Mouse (Mus musculus) spleen, adult 2 months (tissue): Measurements from ENCODE around the gene Plxdc1. TPM values are rescaled to one million over a fixed set of nuclear protein-coding genes. Genes with fewer than 3 reads are reported as not detected.

ENCODE experiments used
- DNase-seq, 2 experiments: peaks; one replicate each; pipeline versions ENCODE4 v3.0.0 to v3.0.0-alpha.2; 2012 to 2021; ENCODE audit warnings: low spot score in 2 of 2, low read depth in 1 of 2
- H3K27ac ChIP-seq: fragments of 200-500 bp; 2 replicates; pipeline ENCODE4 v1.5.1; 2012; ENCODE audit warnings: low read length, inconsistent platforms; ENCODE audit not compliant: insufficient read depth
- H3K27me3 ChIP-seq: fragments of 200-500 bp; 2 replicates; pipeline ENCODE4 v1.6.1; 2012; ENCODE audit warnings: mild to moderate bottlenecking, moderate library complexity, low read length, inconsistent platforms; ENCODE audit not compliant: control insufficient read depth, insufficient read depth
- H3K36me3 ChIP-seq: fragments of 200-500 bp; 2 replicates; pipeline ENCODE4 v1.6.1; 2012; ENCODE audit warnings: mild to moderate bottlenecking, low read length, inconsistent platforms; ENCODE audit not compliant: control insufficient read depth, insufficient read depth
- H3K4me1 ChIP-seq: fragments of 200-500 bp; 2 replicates; pipeline ENCODE4 v1.6.1; 2011; ENCODE audit warnings: inconsistent platforms; ENCODE audit not compliant: control insufficient read depth, insufficient read depth, insufficient read length
- H3K4me3 ChIP-seq: fragments of 200-500 bp; 2 replicates; pipeline ENCODE4 v1.5.1; 2011; ENCODE audit warnings: mild to moderate bottlenecking, inconsistent platforms; ENCODE audit not compliant: insufficient read depth, insufficient read length; ENCODE audit errors: extremely low read depth
- CTCF ChIP-seq: fragments of 200-500 bp; IDR thresholded peaks from 2 replicates; pipeline ENCODE4 v1.5.1; 2011; ENCODE audit warnings: mild to moderate bottlenecking, inconsistent platforms; ENCODE audit not compliant: insufficient read depth, insufficient read length, insufficient replicate concordance; ENCODE audit errors: extremely low read depth
- POLR2A ChIP-seq: fragments of 200-500 bp; IDR thresholded peaks from 2 replicates; pipeline ENCODE4 v1.6.1; 2011; ENCODE audit warnings: low read depth, low read length, inconsistent platforms
- WGBS: fragments of 180-500 bp; shearing (Covaris S2); methylation state at CpG from one replicate; pipeline ENCODE4 v1.1.7; 2018; 5-methylcytosine and 5-hydroxymethylcytosine counted together
- polyA plus RNA-seq: library from polyadenylated mRNA; depleted of rRNA; stranded (reverse); fragments of >200 nt; gene quantifications from 2 replicates; pipeline ENCODE4 v1.2.3, GENCODE M21; 2012

The Plxdc1 gene
- polyA plus RNA-seq, 1 experiment: 9.7 TPM

- 88% methylated on average over 4 of the region's 4 CpGs for WGBS
- DNase-seq: no peak
- H3K4me1 ChIP-seq: peaks cover 17% of the 10 kb centered on the region; the same call in 1 of the 2 replicates
- no peak overlapping the region for H3K4me3 ChIP-seq
- TF ChIP-seq POLR2A (no peak), CTCF (no peak)
- H3K27ac ChIP-seq: no peak overlapping the region
- no peaks in the 10 kb centered on the region for H3K27me3 ChIP-seq
- no peaks in the 10 kb centered on the region for H3K36me3 ChIP-seq
Observed at GRCm38 (mm10) chr11:98016824-98017223, 30.6 kb upstream of the Plxdc1 start.

- Histone ChIP-seq H3K36me3 (no peaks in the 10 kb centered on the region), H3K27ac (no peak overlapping the region), H3K27me3 (no peaks in the 10 kb centered on the region), H3K4me3 (no peak overlapping the region), H3K4me1 (peaks cover 13% of the 10 kb centered on the region; the same call in 1 of the 2 replicates)
- DNase-seq: no peak
- WGBS: 94% methylated on average over 5 of the region's 5 CpGs
- no peak for TF ChIP-seq CTCF
- no peak for TF ChIP-seq POLR2A
Observed at GRCm38 (mm10) chr11:98016177-98016576, 29.9 kb upstream of the Plxdc1 start.

GRCm38 (mm10) chr11:98012831-98013230 is 26.6 kb upstream of the Plxdc1 start:
- TF ChIP-seq CTCF (no peak), POLR2A (no peak)
- no peak overlapping the region for H3K27ac ChIP-seq
- H3K4me1 ChIP-seq: peaks cover 3% of the 10 kb centered on the region; the same call in 1 of the 2 replicates
- no peak overlapping the region for H3K4me3 ChIP-seq
- WGBS: 91% methylated on average over 10 of the region's 10 CpGs
- DNase-seq: no peak
- H3K27me3 ChIP-seq: no peaks in the 10 kb centered on the region
- H3K36me3 ChIP-seq: no peaks in the 10 kb centered on the region

GRCm38 (mm10) chr11:98011716-98012115 is 25.5 kb upstream of the Plxdc1 start:
- no peak for DNase-seq
- Histone ChIP-seq H3K4me1 (peaks cover 3% of the 10 kb centered on the region; the same call in 1 of the 2 replicates), H3K27me3 (no peaks in the 10 kb centered on the region), H3K4me3 (no peak overlapping the region), H3K27ac (no peak overlapping the region), H3K36me3 (no peaks in the 10 kb centered on the region)
- TF ChIP-seq POLR2A: no peak
- no peak for TF ChIP-seq CTCF
- 82% methylated on average over 9 of the region's 9 CpGs for WGBS

- no peaks in the 10 kb centered on the region for H3K27me3 ChIP-seq
- H3K27ac ChIP-seq: 0 out of 2 replicates have a peak overlapping the region, but pooled peaks have one; percentile 5
- H3K4me1 ChIP-seq: peaks cover 3% of the 10 kb centered on the region; the same call in 1 of the 2 replicates
- DNase-seq: no peak
- H3K36me3 ChIP-seq: no peaks in the 10 kb centered on the region
- WGBS: 40% methylated on average over 11 of the region's 11 CpGs
- no peak for TF ChIP-seq POLR2A
- no peak for TF ChIP-seq CTCF
- no peak overlapping the region for H3K4me3 ChIP-seq
Observed at GRCm38 (mm10) chr11:98008087-98008486, 21.8 kb upstream of the Plxdc1 start.

GRCm38 (mm10) chr11:98005686-98006085 is 19.4 kb upstream of the Plxdc1 start:
- DNase-seq: no peak
- Histone ChIP-seq H3K4me1 (peaks cover 21% of the 10 kb centered on the region), H3K4me3 (no peak overlapping the region), H3K36me3 (no peaks in the 10 kb centered on the region), H3K27me3 (no peaks in the 10 kb centered on the region), H3K27ac (no peak overlapping the region)
- TF ChIP-seq CTCF: no peak
- no peak for TF ChIP-seq POLR2A
- 88% methylated on average over 10 of the region's 10 CpGs for WGBS

GRCm38 (mm10) chr11:98005076-98005475 is 18.8 kb upstream of the Plxdc1 start:
- 92% methylated on average over 13 of the region's 13 CpGs for WGBS
- no peak overlapping the region for H3K27ac ChIP-seq
- H3K4me3 ChIP-seq: no peak overlapping the region
- DNase-seq: no peak
- no peaks in the 10 kb centered on the region for H3K36me3 ChIP-seq
- no peaks in the 10 kb centered on the region for H3K27me3 ChIP-seq
- H3K4me1 ChIP-seq: peaks cover 25% of the 10 kb centered on the region
- no peak for TF ChIP-seq CTCF
- no peak for TF ChIP-seq POLR2A
